Mouse (Mus musculus) midbrain, postnatal 0 days (tissue): ENCODE data around the gene Btf3. TPM values are rescaled to one million over a fixed set of nuclear protein-coding genes. Genes with fewer than 3 reads are reported as not detected.

Source experiments
- ATAC-seq: fragments of 200-750 bp; cut with Nextera tagmentation; 2 replicates; pipeline ENCODE4 v1.8.0; 2017; ENCODE audit warnings: moderate number of reproducible peaks, mild to moderate bottlenecking, moderate TSS enrichment, moderate library complexity; ENCODE audit not compliant: low FRiP score
- DNase-seq: peaks from one replicate; pipeline ENCODE4 v3.0.0-alpha.2; 2015; ENCODE audit warnings: low spot score
- H3K27ac ChIP-seq: fragments of 300-500 bp; sonication (generic); 2 replicates; pipeline ENCODE4 v1.5.1; 2014; ENCODE audit warnings: low read depth, mild to moderate bottlenecking, low read length, mixed read lengths
- H3K27me3 ChIP-seq: fragments of 300-500 bp; sonication (generic); 2 replicates; pipeline ENCODE4 v1.6.1; 2014; ENCODE audit warnings: low read length, control low read depth, mixed read lengths; ENCODE audit not compliant: insufficient read depth
- H3K36me3 ChIP-seq: fragments of 300-500 bp; sonication (generic); 2 replicates; pipeline ENCODE4 v1.6.1; 2014; ENCODE audit warnings: low read length, control low read depth, mixed read lengths; ENCODE audit not compliant: insufficient read depth
- H3K4me1 ChIP-seq: fragments of 300-500 bp; sonication (generic); 2 replicates; pipeline ENCODE4 v1.6.1; 2014; ENCODE audit warnings: mild to moderate bottlenecking, control low read depth, antibody characterized with exemption, low read length, mixed read lengths; ENCODE audit not compliant: insufficient read depth
- H3K4me2 ChIP-seq: fragments of 300-500 bp; sonication (generic); 2 replicates; pipeline ENCODE4 v1.6.1; 2014; ENCODE audit warnings: low read depth, mild to moderate bottlenecking, low read length, mixed read lengths; ENCODE audit not compliant: poor library complexity, severe bottlenecking
- H3K4me3 ChIP-seq: fragments of 300-500 bp; sonication (generic); 2 replicates; pipeline ENCODE4 v1.5.1; 2014; ENCODE audit warnings: low read depth, mild to moderate bottlenecking, low read length, moderate library complexity
- H3K9ac ChIP-seq: fragments of 300-500 bp; sonication (generic); replicated peaks from 2 replicates; pipeline ENCODE4 v1.6.1; 2014; ENCODE audit warnings: mild to moderate bottlenecking, low read length, moderate library complexity, mixed read lengths; ENCODE audit not compliant: poor library complexity, severe bottlenecking
- H3K9me3 ChIP-seq: fragments of 300-500 bp; sonication (generic); 2 replicates; pipeline ENCODE4 v1.6.1; 2016; ENCODE audit warnings: low read length, control low read depth
- CTCF ChIP-seq: IDR thresholded peaks from 2 replicates; pipeline ENCODE4 v1.5.1; 2016; ENCODE audit warnings: antibody characterized with exemption, mild to moderate bottlenecking
- WGBS: fragments of 180-500 bp; shearing (Covaris S2); extraction: QIAGEN DNeasy Blood & Tissue Kit; methylation state at CpG from one replicate; pipeline ENCODE4 v1.1.7; 2014; 5-methylcytosine and 5-hydroxymethylcytosine counted together
- polyA plus RNA-seq: library from polyadenylated mRNA; unstranded; fragments of >200 nt; fragmentation: Nextera tagmentation; extraction: Ambion mirVana; gene quantifications from 2 replicates; pipeline ENCODE4 v1.2.1, GENCODE M21; 2015
- total RNA-seq: library from RNA; depleted of rRNA; stranded (reverse); fragments of >200 nt; gene quantifications from 2 replicates; pipeline ENCODE4 v1.2.3, GENCODE M21; 2014

The Btf3 gene
- total and polyA plus RNA-seq, 2 experiments from 2014 or later, result 269 to 472 TPM

GRCm38 (mm10) chr13:98317911-98318310, 1.1 kb upstream of the Btf3 start:
- H3K27ac ChIP-seq, result no peak overlapping the region
- H3K4me1 ChIP-seq, result no peaks in the 10 kb centered on the region
- peak overlapping the region; percentile 64 for H3K4me2 ChIP-seq
- DNase-seq, result no peak
- no peak overlapping the region for H3K4me3 ChIP-seq
- no peak overlapping the region for H3K9ac ChIP-seq
- 91% methylated on average over 6 of the region's 6 CpGs for WGBS
- H3K9me3 ChIP-seq, result no peaks in the 10 kb centered on the region
- no peak for TF ChIP-seq CTCF
- no peak for ATAC-seq
- H3K36me3 ChIP-seq, result peaks cover 4% of the 10 kb centered on the region; the same call in 1 of the 2 replicates
- no peaks in the 10 kb centered on the region for H3K27me3 ChIP-seq

GRCm38 (mm10) chr13:98317246-98317677, 456 bp upstream of the Btf3 start:
- Histone ChIP-seq H3K4me3 (peak overlapping the region; percentile 99), H3K9ac (peak overlapping the region; percentile 93), H3K36me3 (peaks cover 4% of the 10 kb centered on the region; the same call in 1 of the 2 replicates), H3K27me3 (no peaks in the 10 kb centered on the region), H3K4me2 (peak overlapping the region; percentile 64), H3K9me3 (no peaks in the 10 kb centered on the region), H3K4me1 (no peaks in the 10 kb centered on the region), H3K27ac (peak overlapping the region; percentile 74)
- DNase-seq (no peak), ATAC-seq (no peak)
- TF ChIP-seq CTCF, result no peak; the same call in 1 of the 2 replicates
- WGBS, result 2% methylated on average over 16 of the region's 16 CpGs

- Histone ChIP-seq H3K27me3 (no peaks in the 10 kb centered on the region), H3K27ac (peak overlapping the region; percentile 74), H3K36me3 (peaks cover 9% of the 10 kb centered on the region; the same call in 1 of the 2 replicates), H3K4me2 (peak overlapping the region; percentile 52), H3K9me3 (no peaks in the 10 kb centered on the region), H3K4me1 (no peaks in the 10 kb centered on the region), H3K4me3 (peak overlapping the region; percentile 99), H3K9ac (peak overlapping the region; percentile 93)
- 0% methylated on average over 16 of the region's 17 CpGs for WGBS
- TF ChIP-seq CTCF, result no peak
- DNase-seq (peak; percentile 1), ATAC-seq (no peak)
Observed at GRCm38 (mm10) chr13:98316140-98316479, 696 bp downstream of the Btf3 start.

- Histone ChIP-seq H3K9me3 (no peaks in the 10 kb centered on the region), H3K27ac (no peak overlapping the region), H3K9ac (no peak overlapping the region), H3K27me3 (no peaks in the 10 kb centered on the region), H3K4me3 (no peak overlapping the region), H3K36me3 (peaks cover 12% of the 10 kb centered on the region; the same call in 1 of the 2 replicates), H3K4me1 (no peaks in the 10 kb centered on the region), H3K4me2 (0 out of 2 replicates have a peak overlapping the region, but pooled peaks have one; percentile 9)
- WGBS, result 79% methylated on average over 4 of the region's 4 CpGs
- ATAC-seq (no peak), DNase-seq (no peak)
- TF ChIP-seq CTCF, result no peak
Observed at GRCm38 (mm10) chr13:98315124-98315523, 1.7 kb downstream of the Btf3 start.

- 79% methylated on average over 7 of the region's 7 CpGs for WGBS
- ATAC-seq (no peak), DNase-seq (no peak)
- no peaks in the 10 kb centered on the region for H3K27me3 ChIP-seq
- H3K27ac ChIP-seq, result no peak overlapping the region
- H3K36me3 ChIP-seq, result peaks cover 12% of the 10 kb centered on the region; the same call in 1 of the 2 replicates
- H3K9me3 ChIP-seq, result no peaks in the 10 kb centered on the region
- H3K4me3 ChIP-seq, result no peak overlapping the region
- H3K4me1 ChIP-seq, result no peaks in the 10 kb centered on the region
- H3K4me2 ChIP-seq, result no peak overlapping the region
- no peak for TF ChIP-seq CTCF
- no peak overlapping the region for H3K9ac ChIP-seq
Observed at GRCm38 (mm10) chr13:98313631-98314030, 3.2 kb downstream of the Btf3 start.

GRCm38 (mm10) chr13:98311597-98311996, 5.2 kb downstream of the Btf3 start:
- no peak overlapping the region for H3K4me2 ChIP-seq
- no peaks in the 10 kb centered on the region for H3K4me1 ChIP-seq
- no peak overlapping the region for H3K9ac ChIP-seq
- no peaks in the 10 kb centered on the region for H3K9me3 ChIP-seq
- no peak for TF ChIP-seq CTCF
- no peak for ATAC-seq
- no peaks in the 10 kb centered on the region for H3K27me3 ChIP-seq
- DNase-seq, result no peak
- peaks cover 17% of the 10 kb centered on the region for H3K36me3 ChIP-seq
- H3K27ac ChIP-seq, result no peak overlapping the region
- 96% methylated on average over 5 of the region's 5 CpGs for WGBS
- no peak overlapping the region for H3K4me3 ChIP-seq
